Mouse (Mus musculus): ENCODE data around the gene Olfr1454. TPM values are rescaled to one million over a fixed set of nuclear protein-coding genes. Genes with fewer than 3 reads are reported as not detected.

Olfr1454 gene
- polyA plus RNA-seq (2012; rRNA removed): not detected in 2 replicates

GRCm38 (mm10) chr19:13060310-13060709 lies at the start of gene Olfr1454:
Gene Olfr1454 (plus strand): TSS chr19:13060610.

GRCm38 (mm10) chr19:13028227-13028626 lies 32.2 kb upstream of the Olfr1454 start, which contains the start of gene Olfr1453:
Gene Olfr1453 (minus strand): TSS chr19:13028327.

GRCm38 (mm10) chr19:13097791-13098190 lies 37.4 kb downstream of the Olfr1454 start, which contains the start of gene Olfr1457:
Gene Olfr1457 (minus strand): TSS chr19:13097891.

GRCm38 (mm10) chr19:13106675-13107074 lies 46.3 kb downstream of the Olfr1454 start, which contains the start of gene Olfr1458:
Gene Olfr1458 (minus strand): TSS chr19:13106775.

Other genes with a start within 250 kb of the Olfr1454 start
- not detected in 2 replicates for gene Gm5244, start 213.9 kb upstream of the Olfr1454 start, polyA plus RNA-seq (2012; rRNA removed)
- not detected in 2 replicates for gene Olfr1444, start 203.3 kb upstream of the Olfr1454 start, polyA plus RNA-seq (2012; rRNA removed)
- gene Olfr1445, start 176.8 kb upstream of the Olfr1454 start, polyA plus RNA-seq (2012; rRNA removed): not detected in 2 replicates
- gene Olfr1446, start 167.1 kb upstream of the Olfr1454 start, polyA plus RNA-seq (2012; rRNA removed): not detected in 2 replicates
- gene Olfr1447, start 156.9 kb upstream of the Olfr1454 start, polyA plus RNA-seq (2012; rRNA removed): not detected in 2 replicates
- not detected in 2 replicates for gene Olfr1448, start 136.2 kb upstream of the Olfr1454 start, polyA plus RNA-seq (2012; rRNA removed)
- not detected in 2 replicates for gene Olfr1449, start 129.8 kb upstream of the Olfr1454 start, polyA plus RNA-seq (2012; rRNA removed)
- not detected in 2 replicates for gene Olfr1450, start 110.4 kb upstream of the Olfr1454 start, polyA plus RNA-seq (2012; rRNA removed)
- not detected in 2 replicates for gene Olfr1451, start 65.6 kb upstream of the Olfr1454 start, polyA plus RNA-seq (2012; rRNA removed)
- gene Olfr1453, start 32.3 kb upstream of the Olfr1454 start, polyA plus RNA-seq (2012; rRNA removed): not detected in 2 replicates
- gene Olfr1457, start 37.3 kb downstream of the Olfr1454 start, polyA plus RNA-seq (2012; rRNA removed): not detected in 2 replicates
- gene Olfr1458, start 46.2 kb downstream of the Olfr1454 start, polyA plus RNA-seq (2012; rRNA removed): not detected in 2 replicates
- not detected in 2 replicates for gene Olfr1459, start 88.9 kb downstream of the Olfr1454 start, polyA plus RNA-seq (2012; rRNA removed)
- not detected in 2 replicates for gene Olfr1461, start 102.4 kb downstream of the Olfr1454 start, polyA plus RNA-seq (2012; rRNA removed)
- not detected in 2 replicates for gene Olfr1462, start 125.1 kb downstream of the Olfr1454 start, polyA plus RNA-seq (2012; rRNA removed)
- gene Olfr1463, start 170.7 kb downstream of the Olfr1454 start, polyA plus RNA-seq (2012; rRNA removed): not detected in 2 replicates

All from liver, embryonic 14 days (tissue).